Mouse (Mus musculus) adrenal gland, adult 8-10 months (tissue): Measurements from ENCODE around the gene Csrp1. TPM values are rescaled to one million over a fixed set of nuclear protein-coding genes. Genes with fewer than 3 reads are reported as not detected.
A peak's percentile ranks its signal among the peaks of the same experiment; 100 is the strongest.

Experiments used
- DNase-seq: peaks from one replicate; pipeline ENCODE4 v3.0.0; 2022
- total RNA-seq, 4 experiments: library from RNA; stranded (reverse); gene quantifications; 2 replicates each; pipeline ENCODE4 v1.2.4; 2022

Gene Csrp1
- total RNA-seq, 4 experiments from 2014 or later = 92.3 to 122 (median 99.0) TPM

DNA sequence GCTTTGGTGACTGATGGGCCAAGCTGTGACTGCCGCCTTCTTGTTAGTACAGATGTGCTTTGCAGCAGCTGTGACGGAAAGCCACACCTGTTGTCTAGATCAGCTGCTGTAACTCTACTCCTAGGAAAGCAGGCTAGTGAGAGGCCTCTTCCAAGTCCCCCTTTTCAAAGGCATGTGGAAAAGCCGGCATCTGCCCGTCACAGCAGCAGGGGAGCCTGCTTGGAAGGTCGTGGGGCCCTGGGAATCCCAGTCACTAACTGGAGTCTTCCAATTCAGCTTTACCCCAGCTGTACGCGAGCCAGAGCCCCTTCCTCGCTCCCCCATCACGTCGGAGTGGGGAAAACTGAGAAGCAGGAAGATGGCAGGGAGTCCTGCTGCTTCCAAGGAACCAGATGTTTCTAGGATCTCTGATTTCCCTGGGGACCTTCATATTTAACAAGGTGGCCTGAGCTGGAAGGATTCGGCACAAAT is 21.4 kb upstream of the Csrp1 start:
- no peak for DNase-seq

DNA sequence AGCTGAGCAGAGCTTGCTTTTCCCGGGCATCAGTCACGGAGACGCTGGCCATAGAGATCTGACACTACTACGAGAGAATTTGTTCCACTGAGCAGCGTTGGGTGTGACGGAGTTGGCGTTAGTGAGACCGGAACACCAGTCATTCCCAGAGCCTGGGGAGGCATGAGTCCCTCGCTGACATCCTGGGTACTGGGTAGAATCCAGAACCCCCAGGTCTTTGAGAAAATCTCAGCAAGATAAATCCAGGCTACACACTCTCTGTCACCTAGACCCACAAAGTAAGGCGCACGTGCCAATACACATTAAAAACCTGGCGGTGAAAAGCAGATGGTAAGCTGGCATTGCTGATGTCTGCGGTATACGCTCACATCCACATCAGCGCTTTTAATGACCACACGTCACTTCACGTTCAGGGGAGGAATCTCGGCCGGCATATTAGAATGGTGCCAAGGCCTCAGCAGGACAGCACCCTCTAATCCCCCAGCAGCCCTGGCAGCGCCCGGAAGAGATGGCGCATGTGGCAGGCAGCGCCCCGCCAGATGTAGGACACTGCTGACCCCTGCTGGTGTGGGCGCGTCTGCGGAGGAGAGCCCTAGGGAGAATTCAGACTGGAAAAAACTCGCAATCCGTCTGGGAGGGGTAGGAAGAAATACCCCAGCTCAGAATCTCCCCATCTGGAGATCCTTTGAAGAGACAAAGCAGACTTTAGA is 20.7 kb upstream of the Csrp1 start:
- peak; percentile 68 for DNase-seq

GRCm38 (mm10) chr1:135699892-135700291 is 20.0 kb upstream of the Csrp1 start:
- DNase-seq = no peak

GRCm38 (mm10) chr1:135700605-135701004 is 19.3 kb upstream of the Csrp1 start:
- DNase-seq = peak; percentile 41

DNA sequence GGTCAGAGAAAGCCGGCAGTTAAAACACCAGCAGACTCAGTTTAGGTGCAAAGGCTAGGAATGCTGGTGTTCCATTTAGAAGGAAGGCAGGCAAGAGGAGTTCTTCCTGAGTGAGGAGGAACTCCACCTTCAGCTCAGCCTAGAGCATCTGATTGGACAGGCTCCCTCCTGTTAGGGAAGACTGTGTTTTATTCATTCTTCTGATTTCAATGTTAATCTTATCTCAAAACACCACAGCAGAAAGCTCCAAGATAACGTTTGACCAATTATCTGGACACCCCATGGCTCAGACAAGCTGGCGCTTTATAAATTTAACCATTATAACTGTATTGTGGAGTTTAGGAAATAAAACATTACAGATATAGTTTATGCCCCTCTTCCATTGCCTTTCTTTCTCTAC is 18.5 kb upstream of the Csrp1 start:
- DNase-seq = no peak

- no peak for DNase-seq
Measured at GRCm38 (mm10) chr1:135702722-135703121, 17.1 kb upstream of the Csrp1 start.

GRCm38 (mm10) chr1:135704317-135704821 is 15.5 kb upstream of the Csrp1 start:
- no peak for DNase-seq

DNA sequence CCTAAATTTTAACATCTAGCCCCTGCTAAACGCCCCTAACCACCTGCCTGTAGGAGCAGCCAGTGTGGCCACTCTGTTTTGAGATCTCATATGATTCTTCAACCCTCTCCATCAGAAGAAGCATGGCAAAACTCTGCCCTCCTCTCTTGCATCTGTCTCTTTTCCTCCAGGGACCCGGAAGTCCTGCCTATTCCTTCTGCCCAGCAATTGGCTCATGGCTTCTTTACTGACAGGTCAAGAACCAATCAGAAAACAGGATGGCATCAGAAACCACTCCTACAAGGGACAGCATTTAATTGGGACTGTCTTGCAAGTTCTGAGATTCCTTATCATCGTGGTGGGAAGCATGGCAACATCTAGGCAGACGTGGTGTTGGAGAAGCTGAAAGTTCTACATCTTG is 11.5 kb upstream of the Csrp1 start:
- no peak for DNase-seq

DNA sequence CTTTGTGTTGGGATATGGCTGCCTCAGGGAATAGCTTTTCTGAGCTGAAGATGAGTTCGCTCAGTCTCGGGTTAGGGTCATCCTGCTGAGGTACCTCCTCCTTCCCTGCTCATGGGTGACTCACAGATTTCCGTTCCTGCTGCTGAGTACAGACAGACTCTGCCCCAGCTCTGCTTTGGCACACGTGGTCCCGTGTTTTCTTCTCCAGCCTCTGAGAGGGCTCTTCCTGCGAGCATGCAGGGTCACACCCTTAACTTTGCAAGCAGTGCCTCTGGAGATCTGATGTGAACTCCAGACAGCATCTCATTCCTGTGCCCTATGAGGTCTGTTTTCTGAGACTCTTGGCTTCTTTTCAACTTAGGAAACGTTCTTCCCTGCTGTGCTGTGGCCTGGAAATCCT is 8.7 kb upstream of the Csrp1 start:
- DNase-seq = no peak

DNA sequence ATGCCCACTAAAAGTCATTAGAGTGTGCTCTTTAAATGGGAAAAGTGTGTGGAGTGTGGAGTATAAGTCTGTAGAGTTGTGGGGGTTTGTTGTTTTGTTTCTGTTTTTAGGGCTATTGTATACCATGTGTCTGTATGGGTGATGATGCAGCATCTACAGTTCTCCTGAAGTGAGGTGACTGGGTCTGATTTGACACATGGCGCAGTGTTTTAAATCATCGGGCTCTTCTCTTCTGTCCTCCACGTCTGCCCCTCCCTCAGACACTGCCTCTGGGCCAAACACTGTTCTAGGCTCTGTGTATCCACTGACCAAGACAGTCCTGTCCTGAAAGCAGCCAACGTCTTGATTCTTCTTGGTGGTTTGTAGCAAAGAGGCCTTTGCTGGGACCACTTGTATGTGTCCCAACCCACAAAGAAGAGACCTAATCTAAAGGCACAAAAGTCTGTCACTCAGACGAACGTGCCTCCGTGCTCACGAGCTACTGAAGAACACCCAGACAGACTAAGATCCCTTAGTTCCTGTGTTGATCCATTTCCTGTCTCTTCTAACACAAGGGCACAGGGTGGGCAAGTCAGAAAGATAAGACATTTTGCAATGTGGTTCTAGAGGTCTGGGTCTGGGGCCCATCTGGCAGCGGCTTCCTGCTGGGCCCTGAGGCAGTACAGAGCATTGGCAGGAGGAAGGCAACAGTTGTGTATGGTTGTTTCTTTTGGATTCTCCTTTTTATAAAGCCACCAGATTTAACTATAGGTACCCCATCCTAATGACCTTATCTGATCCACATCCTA is 5.6 kb upstream of the Csrp1 start:
- DNase-seq = no peak

DNA sequence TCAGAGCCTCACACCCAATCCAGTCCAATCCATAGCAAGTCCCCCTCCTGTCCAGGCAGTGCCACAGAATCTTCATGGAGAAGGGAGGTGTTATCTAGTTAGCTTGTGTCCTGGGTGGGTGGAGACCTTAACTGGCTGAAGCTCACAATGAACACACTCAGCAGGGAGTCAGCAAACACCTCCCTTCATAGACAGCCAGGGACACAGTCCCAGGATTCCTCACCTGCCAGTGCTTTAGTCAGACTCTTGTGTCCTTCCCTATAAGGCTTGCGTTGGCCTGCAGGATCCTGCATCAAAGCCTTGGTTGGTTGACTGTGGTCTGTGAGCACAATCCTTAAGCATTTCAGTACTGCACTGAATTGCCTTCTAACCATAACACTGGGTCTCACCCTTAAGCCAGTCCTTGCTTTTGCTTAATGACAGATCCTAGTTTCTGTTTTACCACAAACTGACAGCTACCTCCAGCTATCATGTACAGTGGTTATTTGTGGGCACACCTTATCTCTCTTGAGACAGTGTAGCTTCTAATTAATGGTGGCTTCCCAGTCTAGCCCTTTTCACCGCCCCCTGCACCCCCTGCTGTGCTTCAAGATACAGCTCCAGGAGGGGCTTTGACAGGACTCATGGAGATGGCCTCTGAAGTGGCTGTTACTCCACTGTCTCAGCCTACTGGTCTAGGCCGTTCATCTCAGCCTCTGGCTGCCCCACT is 4.8 kb upstream of the Csrp1 start:
- DNase-seq = no peak

DNA sequence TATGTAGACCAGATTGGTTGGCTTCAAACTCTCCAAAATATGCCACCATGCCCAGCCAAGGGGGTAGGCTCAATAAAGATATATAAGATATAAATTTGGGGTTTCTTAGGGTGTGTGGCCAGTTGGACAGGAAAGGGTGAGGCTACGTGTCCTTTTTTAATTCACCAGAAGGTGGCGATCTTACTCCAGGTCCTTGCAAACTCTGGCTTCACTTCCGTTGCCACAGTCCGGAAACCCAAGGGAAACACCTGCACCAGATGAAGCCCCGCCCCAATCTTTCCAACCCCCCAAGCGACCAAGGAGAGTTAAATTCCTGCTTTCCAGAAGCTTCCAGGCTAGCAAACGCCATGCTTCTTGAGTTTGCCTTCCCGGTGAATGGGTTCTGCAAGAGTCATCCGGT is 375 bp upstream of the Csrp1 start:
- peak; percentile 46 for DNase-seq

DNA sequence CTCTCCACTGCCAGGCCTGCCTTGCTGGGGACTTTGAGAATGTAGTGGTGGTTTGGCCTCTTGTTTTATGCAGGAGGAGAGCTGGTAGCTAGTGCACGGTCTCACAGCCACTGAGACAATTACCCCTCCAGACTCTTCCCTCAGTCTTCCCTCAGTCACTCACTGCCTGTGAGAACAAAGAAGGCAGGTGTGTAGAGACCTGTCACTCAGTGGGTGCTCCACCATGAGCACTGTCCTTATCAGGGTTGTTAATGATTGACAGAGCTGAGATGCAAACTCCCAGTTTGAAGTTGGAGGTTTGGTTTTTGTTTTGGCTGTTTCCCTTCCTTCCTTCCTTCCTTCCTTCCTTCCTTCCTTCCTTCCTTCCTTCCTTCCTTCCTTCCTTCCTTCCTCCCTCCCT is 3.2 kb downstream of the Csrp1 start:
- no peak for DNase-seq

- no peak for DNase-seq
Measured at GRCm38 (mm10) chr1:135724134-135724533, 4.3 kb downstream of the Csrp1 start.

DNA sequence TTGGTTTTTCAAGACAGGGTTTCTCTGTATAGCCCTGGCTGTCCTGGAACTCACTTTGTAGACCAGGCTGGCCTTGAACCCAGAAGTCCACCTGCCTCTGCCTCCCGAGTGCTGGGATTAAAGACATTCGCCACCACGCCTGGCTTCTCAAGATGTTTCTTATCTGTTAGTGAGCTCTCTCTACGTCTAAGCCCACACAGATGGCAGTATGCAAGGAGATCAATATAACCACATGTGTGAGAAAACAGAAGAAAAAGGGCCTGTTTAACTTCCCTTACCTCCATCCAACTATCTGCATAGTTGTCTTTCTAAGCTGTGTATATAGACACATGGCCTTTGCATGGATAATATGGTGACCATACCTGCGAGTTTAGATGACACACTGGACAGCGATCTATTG is 5.5 kb downstream of the Csrp1 start:
- no peak for DNase-seq

GRCm38 (mm10) chr1:135725936-135726335 is 6.1 kb downstream of the Csrp1 start:
- no peak for DNase-seq

DNA sequence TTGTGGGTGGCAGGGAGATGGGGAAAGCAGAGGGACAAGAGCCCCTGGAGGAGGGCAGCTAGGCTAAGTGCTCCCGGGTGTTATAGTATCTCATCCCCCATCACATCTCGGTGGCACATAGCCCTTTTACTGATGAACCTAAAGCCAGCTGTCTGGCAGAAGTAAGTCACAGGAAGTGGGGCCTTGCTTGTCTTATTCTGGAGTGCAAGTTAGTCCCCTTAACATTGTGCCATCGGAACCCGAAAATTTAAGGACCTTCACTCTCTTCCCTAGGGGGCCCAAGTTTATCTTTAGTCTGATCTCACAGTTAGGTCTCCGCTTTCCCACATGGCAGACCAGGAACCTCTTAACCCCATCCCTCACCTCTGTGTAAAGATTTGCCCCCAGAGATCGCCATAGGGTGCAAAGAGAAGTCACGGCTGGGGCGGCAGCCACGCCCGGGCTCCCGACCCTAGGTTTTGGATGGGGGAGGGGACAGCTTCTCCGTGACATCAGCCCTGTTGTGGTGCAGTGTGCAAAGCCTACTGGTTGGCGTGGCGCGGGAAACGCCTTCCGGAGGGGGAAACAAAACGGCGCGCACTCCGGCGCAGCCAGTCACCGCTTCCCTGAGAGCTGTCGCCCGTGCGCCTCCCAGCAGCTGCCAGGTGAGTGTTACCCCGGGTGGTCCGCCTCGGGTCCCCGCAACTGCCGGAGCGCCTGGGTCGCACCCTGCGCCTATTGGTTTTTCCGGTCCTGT is 8.9 kb downstream of the Csrp1 start:
- DNase-seq = peak; percentile 81

- DNase-seq = no peak
Measured at GRCm38 (mm10) chr1:135729367-135729713, 9.5 kb downstream of the Csrp1 start.

DNA sequence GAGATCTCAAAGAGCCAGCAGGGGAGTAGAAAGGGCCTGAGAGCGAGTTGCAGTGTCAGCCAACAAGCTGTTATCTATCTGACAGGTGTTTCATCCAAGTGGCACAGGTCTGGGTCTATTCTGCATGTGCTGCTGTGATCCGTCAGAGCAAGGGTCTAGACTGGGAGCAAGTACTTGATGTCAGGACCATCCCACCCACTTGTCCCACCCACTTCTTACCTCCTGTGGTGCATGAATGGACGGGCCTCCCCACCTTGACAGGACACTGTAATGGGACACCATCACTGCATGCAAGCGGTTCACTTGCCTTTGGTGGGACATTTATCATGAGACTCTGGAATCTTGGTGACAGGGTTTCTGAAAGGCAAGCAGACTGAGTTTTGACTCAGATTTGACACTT is 10.0 kb downstream of the Csrp1 start:
- DNase-seq = no peak

DNA sequence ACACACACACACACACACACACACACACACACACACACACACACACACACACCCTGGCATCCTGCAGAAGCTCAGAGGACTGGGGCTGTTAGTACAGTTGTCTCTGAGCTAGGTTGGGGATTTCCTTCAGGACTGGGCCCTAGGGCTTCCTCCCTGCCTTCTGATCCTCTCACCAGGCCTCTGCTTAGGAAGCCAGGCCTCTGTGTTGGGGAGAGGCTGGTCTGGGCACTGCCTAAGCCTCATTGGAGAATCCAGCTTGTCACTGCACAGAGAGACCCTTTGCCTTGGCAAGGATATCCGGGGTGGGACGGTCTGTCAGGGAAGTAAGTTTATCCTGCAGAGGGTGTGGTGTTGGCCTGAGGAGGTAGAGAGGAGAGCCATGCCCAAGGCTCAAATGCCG is 10.4 kb downstream of the Csrp1 start:
- DNase-seq = no peak

DNA sequence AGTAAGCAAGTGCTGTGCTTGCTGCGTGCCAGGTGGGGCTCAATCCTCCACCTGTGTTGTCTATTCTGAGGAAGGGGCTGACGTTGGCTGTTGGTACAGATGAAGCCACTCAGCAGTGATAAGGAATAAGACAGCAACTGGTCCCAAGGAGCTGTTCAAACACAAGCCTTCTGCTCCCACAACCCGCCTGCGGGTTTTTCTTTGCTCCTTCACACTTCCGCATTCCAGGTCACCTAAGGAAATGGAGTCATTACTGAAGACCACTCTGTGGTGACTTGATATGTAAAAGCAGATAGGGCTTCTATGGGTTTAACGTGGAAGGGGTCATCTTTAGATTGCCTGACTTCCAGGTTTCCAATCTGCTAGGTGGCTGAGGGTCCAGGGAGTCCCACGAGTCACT is 11.5 kb downstream of the Csrp1 start:
- no peak for DNase-seq

GRCm38 (mm10) chr1:135731897-135732684 is 12.2 kb downstream of the Csrp1 start:
- no peak for DNase-seq
